Mouse (Mus musculus) MEL (cell line): ENCODE measurements around the gene Tor1a. TPM values are rescaled to one million over a fixed set of nuclear protein-coding genes. Genes with fewer than 3 reads are reported as not detected.

Source experiments
- DNase-seq: peaks from one replicate; pipeline ENCODE4 v3.0.0; 2011; ENCODE audit warnings: low read depth, low spot score
- H3K27ac ChIP-seq: 2 replicates; pipeline ENCODE4 v1.5.1; 2012; ENCODE audit warnings: low read depth, mild to moderate bottlenecking, control low read depth, low read length, moderate library complexity; ENCODE audit not compliant: control insufficient read depth
- H3K27me3 ChIP-seq, 2 experiments: fragments of 150-350 bp in 1 of 2; sonication (generic) in 1 of 2; 2 replicates each; pipeline ENCODE4 v1.6.1; 2012; ENCODE audit warnings: low read length in 2 of 2, mild to moderate bottlenecking in 2 of 2, improper control_type of control experiment in 1 of 2, moderate library complexity in 1 of 2; ENCODE audit not compliant: insufficient read depth in 2 of 2, control insufficient read depth in 1 of 2
- H3K36me3 ChIP-seq, 2 experiments: 2 replicates each; pipeline ENCODE4 v1.6.1; 2012 to 2014; ENCODE audit warnings: low read length in 2 of 2, improper control_type of control experiment in 1 of 2, inconsistent platforms in 1 of 2, mild to moderate bottlenecking in 1 of 2; ENCODE audit not compliant: insufficient read depth in 2 of 2, control insufficient read depth in 1 of 2
- H3K4me1 ChIP-seq, 2 experiments: fragments of 150-350 bp in 1 of 2; sonication (generic) in 1 of 2; 2 replicates each; pipeline ENCODE4 v1.6.1; 2012; ENCODE audit warnings: low read length in 2 of 2, improper control_type of control experiment in 1 of 2, mild to moderate bottlenecking in 1 of 2; ENCODE audit not compliant: insufficient read depth in 2 of 2, control insufficient read depth in 1 of 2
- H3K4me3 ChIP-seq, 2 experiments: fragments of 150-350 bp in 1 of 2; sonication (generic) in 1 of 2; 2 replicates each; pipeline ENCODE4 v1.5.1; 2012; ENCODE audit warnings: low read depth in 2 of 2, low read length in 2 of 2, mild to moderate bottlenecking in 2 of 2, moderate library complexity in 2 of 2, control low read depth in 1 of 2, improper control_type of control experiment in 1 of 2; ENCODE audit not compliant: control insufficient read depth in 1 of 2, insufficient read depth in 1 of 2
- H3K79me2 ChIP-seq: 2 replicates; pipeline ENCODE4 v1.6.1; 2012; ENCODE audit warnings: mild to moderate bottlenecking, low read length, moderate library complexity; ENCODE audit not compliant: control insufficient read depth, poor library complexity, insufficient read depth
- H3K9ac ChIP-seq: 2 replicates; pipeline ENCODE4 v1.6.1; 2012; ENCODE audit warnings: low read depth, mild to moderate bottlenecking, control low read depth, low read length, moderate library complexity; ENCODE audit not compliant: control insufficient read depth, poor library complexity, severe bottlenecking
- H3K9me3 ChIP-seq: fragments of 150-350 bp; sonication (generic); replicated peaks from 2 replicates; pipeline ENCODE4 v1.6.1; 2012; ENCODE audit warnings: mild to moderate bottlenecking, low read length, improper control_type of control experiment, moderate library complexity; ENCODE audit not compliant: insufficient read depth
- BHLHE40 ChIP-seq: IDR thresholded peaks from 2 replicates; pipeline ENCODE4 v1.6.1; 2012; ENCODE audit warnings: low read depth, mild to moderate bottlenecking, inconsistent platforms, low read length, improper control_type of control experiment, borderline replicate concordance
- ETS1 ChIP-seq: IDR thresholded peaks from 2 replicates; pipeline ENCODE4 v1.6.1; 2012; ENCODE audit warnings: low read depth, mild to moderate bottlenecking, inconsistent platforms, low read length, improper control_type of control experiment, moderate library complexity
- MAFK ChIP-seq: IDR thresholded peaks from 2 replicates; pipeline ENCODE4 v1.6.1; 2011; ENCODE audit warnings: low read depth, mild to moderate bottlenecking, low read length, improper control_type of control experiment, borderline replicate concordance
- MAX ChIP-seq: IDR thresholded peaks from 2 replicates; pipeline ENCODE4 v1.6.1; 2011; ENCODE audit warnings: low read length, improper control_type of control experiment
- MEF2A ChIP-seq: IDR thresholded peaks from 2 replicates; pipeline ENCODE4 v1.6.1; 2014; ENCODE audit warnings: low read depth, mild to moderate bottlenecking, inconsistent platforms, low read length, improper control_type of control experiment; ENCODE audit not compliant: poor library complexity, insufficient replicate concordance, severe bottlenecking; ENCODE audit errors: extremely low read depth
- MXI1 ChIP-seq: IDR thresholded peaks from 2 replicates; pipeline ENCODE4 v1.6.1; 2011; ENCODE audit warnings: mild to moderate bottlenecking, low read depth, low read length, improper control_type of control experiment
- MYC ChIP-seq: IDR thresholded peaks from 2 replicates; pipeline ENCODE4 v1.6.1; 2011; ENCODE audit warnings: low read depth, mild to moderate bottlenecking, low read length, improper control_type of control experiment, moderate library complexity
- NRF1 ChIP-seq: IDR thresholded peaks from 2 replicates; pipeline ENCODE4 v1.6.1; 2014; ENCODE audit warnings: low read depth, mild to moderate bottlenecking, inconsistent platforms, low read length, improper control_type of control experiment, moderate library complexity; ENCODE audit not compliant: poor library complexity, insufficient read depth, severe bottlenecking
- POLR2A ChIP-seq, 2 experiments: IDR thresholded peaks; 2 replicates each; pipeline ENCODE4 v1.6.1; 2011 to 2012; ENCODE audit warnings: low read length in 2 of 2, mild to moderate bottlenecking in 2 of 2, control low read depth in 1 of 2, improper control_type of control experiment in 1 of 2, low read depth in 1 of 2, moderate library complexity in 1 of 2; ENCODE audit not compliant: control insufficient read depth in 1 of 2, insufficient read depth in 1 of 2, poor library complexity in 1 of 2
- POLR2AphosphoS2 ChIP-seq: IDR thresholded peaks from 2 replicates; pipeline ENCODE4 v1.6.1; 2011; ENCODE audit warnings: low read length, improper control_type of control experiment
- RAD21 ChIP-seq: IDR thresholded peaks from 2 replicates; pipeline ENCODE4 v1.6.1; 2011; ENCODE audit warnings: mild to moderate bottlenecking, low read depth, low read length, improper control_type of control experiment
- SIN3A ChIP-seq: IDR thresholded peaks from 2 replicates; pipeline ENCODE4 v1.6.1; 2012; ENCODE audit warnings: low read length, improper control_type of control experiment, inconsistent platforms
- USF2 ChIP-seq, 2 experiments: IDR thresholded peaks; 2 replicates each; pipeline ENCODE4 v1.6.1; 2011 to 2012; ENCODE audit warnings: improper control_type of control experiment in 2 of 2, low read length in 2 of 2, borderline replicate concordance in 1 of 2, inconsistent platforms in 1 of 2, low read depth in 1 of 2, mild to moderate bottlenecking in 1 of 2; ENCODE audit not compliant: insufficient read depth in 1 of 2
- polyA plus RNA-seq, 2 experiments: library from polyadenylated mRNA; stranded (reverse) in 1 of 2; unstranded in 1 of 2; fragments of >175 nt in 1 of 2; fragments of >200 nt in 1 of 2; gene quantifications; 2 replicates each; pipeline versions ENCODE4 v1.2.1 to v1.2.4; 2012; ENCODE audit warnings: low replicate concordance in 2 of 2, low read depth in 1 of 2; ENCODE audit not compliant: insufficient read length in 2 of 2, insufficient read depth in 1 of 2, missing spikeins in 1 of 2
- total RNA-seq: library from RNA; depleted of rRNA; stranded (reverse); fragments of 300-350 nt; gene quantifications from 2 replicates; pipeline ENCODE4 v1.2.3, GENCODE M21; 2012

Gene Tor1a
- total and polyA plus RNA-seq, 3 experiments = 55.6 to 60.1 TPM; not detected in 1

DNA sequence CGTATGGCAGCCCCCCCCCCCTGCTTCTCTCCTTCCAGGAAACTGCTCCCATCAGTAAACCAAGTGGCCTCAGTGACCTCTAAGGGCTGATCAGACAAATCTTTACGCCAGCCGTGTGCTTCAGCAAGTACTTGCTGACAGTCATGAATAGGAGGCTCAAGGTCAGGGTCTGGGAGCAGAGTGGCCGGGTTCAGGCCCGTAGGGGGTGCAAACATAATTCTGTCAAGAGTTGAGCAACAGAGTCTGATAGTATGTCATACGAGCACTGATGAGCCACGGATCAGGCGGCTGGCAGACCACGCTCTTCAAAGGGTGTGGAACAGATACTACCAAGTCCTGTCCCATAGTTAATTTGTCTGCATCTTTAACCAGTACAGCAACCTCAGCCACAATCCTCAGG lies 22.5 kb upstream of the Tor1a start:
- no peaks in the 10 kb centered on the region for H3K79me2 ChIP-seq
- H3K4me3 ChIP-seq = no peak overlapping the region
- H3K4me1 ChIP-seq = peaks cover 3 to 9% of the 10 kb centered on the region in 2 experiments
- no peak for TF ChIP-seq USF2 (IDR thresholded peaks at IDR 0.05; ENCODE audit: borderline replicate concordance in 1 of 2, insufficient read depth in 1 of 2, low read depth in 1 of 2, low read length in 2 of 2)
- TF ChIP-seq BHLHE40 = no peak
- TF ChIP-seq POLR2AphosphoS2 = no peak
- no peak for TF ChIP-seq ETS1
- H3K27ac ChIP-seq = no peak overlapping the region
- H3K9ac ChIP-seq = no peak overlapping the region
- no peak for DNase-seq
- peaks cover 0 to 5% of the 10 kb centered on the region in 2 experiments; a peak in 2 of 4 replicates for H3K36me3 ChIP-seq
- H3K9me3 ChIP-seq = no peaks in the 10 kb centered on the region
- H3K27me3 ChIP-seq = no peaks in the 10 kb centered on the region

DNA sequence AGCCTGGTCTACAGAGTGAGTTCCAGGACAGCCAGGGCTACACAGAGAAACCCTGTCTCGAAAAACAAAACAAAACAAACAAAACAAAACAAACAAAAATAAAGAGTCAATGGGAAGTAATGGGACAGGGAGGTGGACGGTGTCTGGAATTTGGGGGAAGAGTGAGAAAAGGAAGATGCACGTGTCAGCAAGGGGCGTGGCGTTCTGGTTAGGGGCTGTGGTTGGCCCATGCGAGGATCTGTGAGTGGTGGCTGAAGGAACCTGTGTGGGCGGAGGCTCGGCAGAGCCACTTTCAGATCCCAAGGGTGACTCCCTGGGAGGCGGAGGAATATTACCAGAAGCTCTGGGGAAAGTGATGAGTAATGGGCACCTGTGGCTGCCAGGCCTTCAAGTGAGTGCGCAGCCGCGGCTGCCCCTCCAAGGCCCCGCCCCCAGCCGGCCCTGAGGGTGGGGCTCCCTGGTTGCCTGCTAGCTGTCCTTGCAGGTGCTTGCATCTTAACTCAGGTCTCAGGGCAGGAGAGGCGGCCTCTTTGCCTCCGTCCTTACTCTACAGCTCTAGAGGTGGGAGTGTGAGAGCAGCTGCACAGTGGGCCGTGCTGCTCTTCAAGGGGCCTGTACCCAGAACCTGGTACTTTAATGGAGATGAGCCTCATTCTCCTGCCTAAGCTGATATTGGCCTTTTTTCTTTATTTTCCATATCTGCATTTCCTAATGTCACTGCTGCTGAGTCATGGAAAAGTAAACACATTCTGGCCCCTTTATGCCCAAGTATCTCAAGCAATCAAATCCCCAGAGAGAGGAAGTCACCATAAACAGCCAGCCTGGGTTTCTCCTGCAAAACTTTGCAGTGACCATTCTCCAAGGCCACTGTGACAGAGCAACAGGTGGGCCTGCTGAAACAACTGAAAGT lies 17.6 kb upstream of the Tor1a start:
- TF ChIP-seq MXI1 (peak; percentile 84), RAD21 (no peak), BHLHE40 (peak; percentile 39; the same call in 1 of the 2 replicates), POLR2A (IDR thresholded peaks at IDR 0.05; ENCODE audit: control insufficient read depth in 1 of 2, insufficient read depth in 1 of 2, low read depth in 1 of 2, low read length in 2 of 2, poor library complexity in 1 of 2) (peak in 1 of 2 experiments; percentile 20; a peak in 1 of 4 replicates), MAX (peak; percentile 67), NRF1 (peak; percentile 68), SIN3A (peak; percentile 49), MYC (0 out of 2 replicates have a peak, but pooled peaks have one; percentile 60), MAFK (no peak), MEF2A (no peak)
- H3K4me3 ChIP-seq = peak overlapping the region; percentile 22 to 46; a peak in 3 of 4 replicates
- no peaks in the 10 kb centered on the region for H3K9me3 ChIP-seq
- peaks cover 8% of the 10 kb centered on the region for H3K79me2 ChIP-seq
- H3K4me1 ChIP-seq = peaks cover 5 to 23% of the 10 kb centered on the region in 2 experiments
- 0 out of 2 replicates have a peak overlapping the region, but pooled peaks have one; percentile 9 for H3K27ac ChIP-seq
- H3K9ac ChIP-seq = peak overlapping the region; percentile 33
- DNase-seq = peak; percentile 76
- peaks cover 0 to 14% of the 10 kb centered on the region in 2 experiments; a peak in 2 of 4 replicates for H3K36me3 ChIP-seq
- no peaks in the 10 kb centered on the region for H3K27me3 ChIP-seq
